ENCODE assay signal across 18 mouse cellular contexts in genomic region chr2:124705806-124706205, GRCm38 (mm10).
DNase-seq lines count a peak whose midpoint lies in the region; ATAC-seq lines count a peak whose summit lies in the region.
"Had no signal": no experiment of that assay in that cellular context is flagged by ENCODE, and none has a peak within 500 bp of the region (broad histone marks: within the 10 kb centered on the region; RNA-seq: fewer than 3 reads in every experiment).

No protein-coding gene starts in this region.

- H3K9ac ChIP-seq in heart, embryonic 12.5 days = no peak overlapping the region
- H3K9ac ChIP-seq in limb, embryonic 12.5 days (replicated peaks) = no peak overlapping the region
- H3K9ac ChIP-seq in kidney, embryonic 16.5 days (replicated peaks; ENCODE audit: low read length) = no peak overlapping the region
- H3K9ac ChIP-seq: forebrain, embryonic 13.5 days; lung, embryonic 14.5 days had no signal

- no peaks in the 10 kb centered on the region; the same call in 1 of the 2 replicates for H3K4me1 ChIP-seq in heart, embryonic 12.5 days (replicated peaks)
- peaks cover 27% of the 10 kb centered on the region for H3K4me1 ChIP-seq in embryonic facial prominence, embryonic 10.5 days
- H3K4me1 ChIP-seq in limb, embryonic 12.5 days (replicated peaks) = peaks cover 22% of the 10 kb centered on the region
- H3K4me1 ChIP-seq in midbrain, embryonic 10.5 days = no peaks in the 10 kb centered on the region
- H3K4me1 ChIP-seq in kidney, embryonic 16.5 days (ENCODE audit: insufficient read depth, low read length) = 0 out of 2 replicates have a peak, but pooled peaks cover 3% of the 10 kb centered on the region
- H3K4me1 ChIP-seq: forebrain, embryonic 13.5 days had no signal

- peak overlapping the region; percentile 52; the same call in 1 of the 2 replicates for H3K27ac ChIP-seq in heart, embryonic 12.5 days (ENCODE audit: poor library complexity, severe bottlenecking)
- H3K27ac ChIP-seq in embryonic facial prominence, embryonic 10.5 days (replicated peaks) = peak overlapping the region; percentile 30; the same call in 1 of the 2 replicates
- peak overlapping the region; percentile 50; the same call in 1 of the 2 replicates for H3K27ac ChIP-seq in limb, embryonic 12.5 days
- no peak overlapping the region for H3K27ac ChIP-seq in midbrain, embryonic 10.5 days (replicated peaks)
- H3K27ac ChIP-seq in kidney, embryonic 16.5 days (ENCODE audit: low read length) = no peak overlapping the region
- H3K27ac ChIP-seq: forebrain, embryonic 13.5 days; kidney, postnatal 0 days had no signal

- 46% methylated on average over 4 of the region's 4 CpGs for WGBS in heart, embryonic 12.5 days
- WGBS in embryonic facial prominence, embryonic 10.5 days = 28% methylated on average over 4 of the region's 4 CpGs
- 21% methylated on average over 4 of the region's 4 CpGs for WGBS in limb, embryonic 12.5 days
- 48% methylated on average over 4 of the region's 4 CpGs for WGBS in midbrain, embryonic 10.5 days
- WGBS in kidney, embryonic 16.5 days = 26% methylated on average over 4 of the region's 4 CpGs

- H3K4me3 ChIP-seq in heart, embryonic 12.5 days = no peak overlapping the region
- H3K4me3 ChIP-seq in embryonic facial prominence, embryonic 10.5 days = no peak overlapping the region
- no peak overlapping the region for H3K4me3 ChIP-seq in limb, embryonic 12.5 days (replicated peaks)
- H3K4me3 ChIP-seq in midbrain, embryonic 10.5 days = no peak overlapping the region
- no peak overlapping the region for H3K4me3 ChIP-seq in kidney, embryonic 16.5 days (ENCODE audit: low read length)
- H3K4me3 ChIP-seq: erythroblast, embryonic 14.5 days; forebrain, embryonic 13.5 days had no signal

- no peak overlapping the region for H3K4me2 ChIP-seq in heart, embryonic 12.5 days
- peak overlapping the region; percentile 13; the same call in 1 of the 2 replicates for H3K4me2 ChIP-seq in limb, embryonic 12.5 days
- H3K4me2 ChIP-seq in kidney, embryonic 16.5 days (replicated peaks; ENCODE audit: low read depth, low read length) = no peak overlapping the region
- H3K4me2 ChIP-seq: forebrain, embryonic 13.5 days; liver, embryonic 11.5 days; lung, embryonic 14.5 days had no signal

- no peak for ATAC-seq in heart, embryonic 12.5 days (ENCODE audit: insufficient number of reproducible peaks, low FRiP score)
- ATAC-seq in limb, embryonic 12.5 days (ENCODE audit: insufficient number of reproducible peaks, insufficient read depth, low FRiP score, low TSS enrichment, low read depth) = no peak
- no peak for ATAC-seq in kidney, embryonic 16.5 days (ENCODE audit: low FRiP score, low TSS enrichment)
- ATAC-seq: forebrain, embryonic 13.5 days; hindbrain, embryonic 16.5 days had no signal

- no peaks in the 10 kb centered on the region for H3K9me3 ChIP-seq in heart, embryonic 12.5 days (replicated peaks)
- no peaks in the 10 kb centered on the region for H3K9me3 ChIP-seq in embryonic facial prominence, embryonic 10.5 days
- no peaks in the 10 kb centered on the region for H3K9me3 ChIP-seq in limb, embryonic 12.5 days
- H3K9me3 ChIP-seq in midbrain, embryonic 10.5 days (replicated peaks) = no peaks in the 10 kb centered on the region
- no peaks in the 10 kb centered on the region for H3K9me3 ChIP-seq in kidney, embryonic 16.5 days (ENCODE audit: low read length)
- H3K9me3 ChIP-seq: forebrain, embryonic 13.5 days had no signal

- no peak for DNase-seq in heart, postnatal 4 days
- peak; percentile 29 for DNase-seq in embryo, embryonic 10.5 days (ENCODE audit: low spot score)
- peak; percentile 31 for DNase-seq in embryonic facial prominence, embryonic 10.5 days (ENCODE audit: low spot score)
- no peak for DNase-seq in midbrain, embryonic 10.5 days (ENCODE audit: low spot score)
- DNase-seq: cerebellum, adult 2 months; gastrocnemius, postnatal 25 days; lung, postnatal 36 days; right cerebral cortex, postnatal 14 days; thymus, adult 2 months had no signal

- no peaks in the 10 kb centered on the region for H3K27me3 ChIP-seq in heart, embryonic 12.5 days (replicated peaks)
- H3K27me3 ChIP-seq in embryonic facial prominence, embryonic 10.5 days (replicated peaks; ENCODE audit: low read depth, poor library complexity, severe bottlenecking) = no peaks in the 10 kb centered on the region
- no peaks in the 10 kb centered on the region for H3K27me3 ChIP-seq in limb, embryonic 12.5 days
- no peaks in the 10 kb centered on the region for H3K27me3 ChIP-seq in midbrain, embryonic 10.5 days (ENCODE audit: low read depth, poor library complexity, severe bottlenecking)
- no peaks in the 10 kb centered on the region for H3K27me3 ChIP-seq in kidney, embryonic 16.5 days (ENCODE audit: insufficient read depth, low read length)
- H3K27me3 ChIP-seq: forebrain, embryonic 13.5 days had no signal

- H3K36me3 ChIP-seq in heart, embryonic 12.5 days = no peaks in the 10 kb centered on the region
- no peaks in the 10 kb centered on the region for H3K36me3 ChIP-seq in embryonic facial prominence, embryonic 10.5 days (replicated peaks)
- H3K36me3 ChIP-seq in limb, embryonic 12.5 days = no peaks in the 10 kb centered on the region
- H3K36me3 ChIP-seq in midbrain, embryonic 10.5 days = no peaks in the 10 kb centered on the region
- H3K36me3 ChIP-seq in kidney, embryonic 16.5 days (ENCODE audit: insufficient read depth, low read length) = no peaks in the 10 kb centered on the region

Comparison
In these comparisons a context has a peak if more than half of its experiments do, and no peak if none do; other contexts are left out.
1. H3K27ac ChIP-seq: peak in heart, embryonic 12.5 days (single experiment), embryonic facial prominence, embryonic 10.5 days (single experiment) and limb, embryonic 12.5 days (single experiment); none in midbrain, embryonic 10.5 days (single experiment) and kidney, embryonic 16.5 days (single experiment).
2. DNase-seq: peak in embryo, embryonic 10.5 days (single experiment) and embryonic facial prominence, embryonic 10.5 days (single experiment); none in heart, postnatal 4 days (single experiment) and midbrain, embryonic 10.5 days (single experiment).